Mouse (Mus musculus): ENCODE results near the gene Cysrt1. TPM values are rescaled to one million over a fixed set of nuclear protein-coding genes. Genes with fewer than 3 reads are reported as not detected.

Cysrt1 gene
- polyA plus RNA-seq, 1 experiment, result not detected

GRCm38 (mm10) chr2:25211121-25211670, 31.1 kb downstream of the Cysrt1 start, which contains the start of gene Nelfb:
TSS of gene Nelfb (minus strand) at chr2:25211489.
- H3K4me3 ChIP-seq (ENCODE audit: insufficient read depth, low read depth, low read length), result peak within 1 kb of the TSS; percentile 84
- peaks cover 11% of the 10 kb centered on the region for H3K4me1 ChIP-seq (ENCODE audit: control insufficient read depth, insufficient read depth, low read length)
- WGBS, result 1% methylated on average over 42 of the region's 44 CpGs
- H3K27ac ChIP-seq (ENCODE audit: insufficient read depth, low read depth, low read length), result peak within 1 kb of the TSS; percentile 66
- TF ChIP-seq CTCF (IDR thresholded peaks at IDR 0.05; ENCODE audit: insufficient read depth, low read depth, low read length) (no peak), POLR2A (IDR thresholded peaks at IDR 0.05; ENCODE audit: insufficient read depth, low read depth, low read length) (peak; percentile 49)

GRCm38 (mm10) chr2:25210686-25211085, 31.6 kb downstream of the Cysrt1 start:
- peaks cover 11% of the 10 kb centered on the region for H3K4me1 ChIP-seq (ENCODE audit: control insufficient read depth, insufficient read depth, low read length)
- TF ChIP-seq CTCF (IDR thresholded peaks at IDR 0.05; ENCODE audit: insufficient read depth, low read depth, low read length), result no peak
- no peak for TF ChIP-seq POLR2A (IDR thresholded peaks at IDR 0.05; ENCODE audit: insufficient read depth, low read depth, low read length)
- H3K4me3 ChIP-seq (ENCODE audit: insufficient read depth, low read depth, low read length), result peak overlapping the region; percentile 84
- under 1% methylated on average over 24 of the region's 24 CpGs for WGBS
- H3K27ac ChIP-seq (ENCODE audit: insufficient read depth, low read depth, low read length), result peak overlapping the region; percentile 66

DNA sequence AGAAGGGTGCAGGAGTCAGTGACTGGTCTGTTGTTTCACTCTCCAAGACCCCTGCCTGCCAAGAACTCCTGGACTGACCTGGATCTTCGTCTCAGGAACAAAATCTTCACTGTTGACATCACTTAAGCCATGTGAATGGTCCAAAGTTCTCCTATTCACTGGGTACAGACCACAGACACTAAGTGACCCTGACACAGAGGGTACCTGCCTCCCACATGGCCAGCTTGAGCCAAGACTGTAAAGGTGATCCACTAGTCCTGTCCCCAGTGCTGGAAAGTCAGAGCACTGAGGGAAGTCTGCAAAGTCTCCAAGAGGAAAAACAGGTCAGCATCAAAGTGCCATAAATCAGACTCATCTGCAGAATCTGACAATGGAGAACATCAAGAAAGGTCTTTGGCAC, 34.7 kb downstream of the Cysrt1 start:
- H3K27ac ChIP-seq (ENCODE audit: insufficient read depth, low read depth, low read length), result no peak overlapping the region
- H3K4me3 ChIP-seq (ENCODE audit: insufficient read depth, low read depth, low read length), result no peak overlapping the region
- H3K4me1 ChIP-seq (ENCODE audit: control insufficient read depth, insufficient read depth, low read length), result peaks cover 11% of the 10 kb centered on the region
- 41% methylated on average over 1 of the region's 1 CpGs for WGBS
- TF ChIP-seq POLR2A (IDR thresholded peaks at IDR 0.05; ENCODE audit: insufficient read depth, low read depth, low read length), result no peak
- TF ChIP-seq CTCF (IDR thresholded peaks at IDR 0.05; ENCODE audit: insufficient read depth, low read depth, low read length), result no peak

DNA sequence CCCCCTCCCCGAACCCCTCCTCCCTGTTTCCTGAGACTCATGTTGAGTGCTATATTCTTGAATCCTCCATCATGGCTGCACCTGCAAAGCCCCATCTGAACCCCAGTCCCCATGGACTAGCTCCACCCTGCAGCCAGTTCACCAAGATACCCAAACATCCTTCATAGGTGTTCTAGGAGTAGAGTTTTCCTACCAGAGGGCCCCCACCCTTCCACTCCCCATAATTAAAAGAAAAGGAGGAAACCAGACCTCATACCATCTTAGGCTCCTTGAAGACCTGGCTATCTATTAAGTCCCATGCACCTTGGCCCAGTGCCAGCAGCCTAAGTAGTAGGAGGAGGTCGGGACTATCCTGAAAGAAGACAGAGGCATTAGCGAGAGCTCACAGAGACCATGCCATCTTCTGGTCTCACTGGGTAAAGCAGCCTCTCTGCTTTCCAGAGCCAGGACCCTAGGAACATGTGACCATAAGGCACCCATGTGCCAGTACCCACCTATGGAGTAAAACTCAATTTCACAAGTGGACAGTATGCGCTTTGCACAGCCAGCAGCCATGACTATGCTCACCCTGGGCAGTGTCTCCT, 38.5 kb downstream of the Cysrt1 start:
- 51% methylated on average over 4 of the region's 4 CpGs for WGBS

DNA sequence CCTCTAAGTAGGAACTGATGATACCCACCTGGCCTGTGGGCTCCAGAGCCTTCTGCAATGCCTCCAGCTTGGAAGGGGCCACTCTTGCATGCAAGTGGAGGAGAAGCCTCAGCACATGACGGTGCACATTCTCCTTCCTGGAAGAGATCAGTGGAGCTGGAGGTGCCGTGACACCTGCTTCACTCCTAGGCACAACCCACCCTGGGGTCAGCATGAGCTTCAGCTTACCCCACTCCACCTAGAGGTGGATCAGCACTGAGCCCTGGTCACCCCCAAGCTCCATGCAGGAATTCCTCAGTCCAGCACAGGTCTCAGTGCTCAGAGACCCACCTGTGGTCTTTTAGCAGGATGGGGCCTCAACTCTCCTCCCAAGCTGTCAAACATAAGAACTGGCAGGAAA, 41.6 kb downstream of the Cysrt1 start:
- Histone ChIP-seq H3K4me1 (ENCODE audit: control insufficient read depth, insufficient read depth, low read length) (no peaks in the 10 kb centered on the region), H3K4me3 (ENCODE audit: insufficient read depth, low read depth, low read length) (no peak overlapping the region), H3K27ac (ENCODE audit: insufficient read depth, low read depth, low read length) (no peak overlapping the region)
- TF ChIP-seq CTCF (IDR thresholded peaks at IDR 0.05; ENCODE audit: insufficient read depth, low read depth, low read length) (no peak), POLR2A (IDR thresholded peaks at IDR 0.05; ENCODE audit: insufficient read depth, low read depth, low read length) (no peak)
- WGBS, result 91% methylated on average over 2 of the region's 2 CpGs

More for the DNA sequence above, 38.5 kb downstream of the Cysrt1 start:
- TF ChIP-seq POLR2A (IDR thresholded peaks at IDR 0.05; ENCODE audit: insufficient read depth, low read depth, low read length), result no peak
- no peak for TF ChIP-seq CTCF (IDR thresholded peaks at IDR 0.05; ENCODE audit: insufficient read depth, low read depth, low read length)
- Histone ChIP-seq H3K4me1 (ENCODE audit: control insufficient read depth, insufficient read depth, low read length) (0 out of 2 replicates have a peak, but pooled peaks cover 2% of the 10 kb centered on the region), H3K27ac (ENCODE audit: insufficient read depth, low read depth, low read length) (no peak overlapping the region), H3K4me3 (ENCODE audit: insufficient read depth, low read depth, low read length) (no peak overlapping the region)

GRCm38 (mm10) chr2:25197946-25198345, 44.3 kb downstream of the Cysrt1 start:
- H3K27ac ChIP-seq (ENCODE audit: insufficient read depth, low read depth, low read length), result no peak overlapping the region

GRCm38 (mm10) chr2:25197191-25197590, 45.1 kb downstream of the Cysrt1 start:
- Histone ChIP-seq H3K4me1 (ENCODE audit: control insufficient read depth, insufficient read depth, low read length) (peaks cover 5% of the 10 kb centered on the region), H3K4me3 (ENCODE audit: insufficient read depth, low read depth, low read length) (no peak overlapping the region), H3K27ac (ENCODE audit: insufficient read depth, low read depth, low read length) (no peak overlapping the region)
- WGBS, result 45% methylated on average over 2 of the region's 2 CpGs
- TF ChIP-seq POLR2A (IDR thresholded peaks at IDR 0.05; ENCODE audit: insufficient read depth, low read depth, low read length), result no peak
- no peak for TF ChIP-seq CTCF (IDR thresholded peaks at IDR 0.05; ENCODE audit: insufficient read depth, low read depth, low read length)

More at GRCm38 (mm10) chr2:25197946-25198345, 44.3 kb downstream of the Cysrt1 start:
- Histone ChIP-seq H3K4me3 (ENCODE audit: insufficient read depth, low read depth, low read length) (no peak overlapping the region), H3K4me1 (ENCODE audit: control insufficient read depth, insufficient read depth, low read length) (peaks cover 5% of the 10 kb centered on the region)
- no peak for TF ChIP-seq CTCF (IDR thresholded peaks at IDR 0.05; ENCODE audit: insufficient read depth, low read depth, low read length)

DNA sequence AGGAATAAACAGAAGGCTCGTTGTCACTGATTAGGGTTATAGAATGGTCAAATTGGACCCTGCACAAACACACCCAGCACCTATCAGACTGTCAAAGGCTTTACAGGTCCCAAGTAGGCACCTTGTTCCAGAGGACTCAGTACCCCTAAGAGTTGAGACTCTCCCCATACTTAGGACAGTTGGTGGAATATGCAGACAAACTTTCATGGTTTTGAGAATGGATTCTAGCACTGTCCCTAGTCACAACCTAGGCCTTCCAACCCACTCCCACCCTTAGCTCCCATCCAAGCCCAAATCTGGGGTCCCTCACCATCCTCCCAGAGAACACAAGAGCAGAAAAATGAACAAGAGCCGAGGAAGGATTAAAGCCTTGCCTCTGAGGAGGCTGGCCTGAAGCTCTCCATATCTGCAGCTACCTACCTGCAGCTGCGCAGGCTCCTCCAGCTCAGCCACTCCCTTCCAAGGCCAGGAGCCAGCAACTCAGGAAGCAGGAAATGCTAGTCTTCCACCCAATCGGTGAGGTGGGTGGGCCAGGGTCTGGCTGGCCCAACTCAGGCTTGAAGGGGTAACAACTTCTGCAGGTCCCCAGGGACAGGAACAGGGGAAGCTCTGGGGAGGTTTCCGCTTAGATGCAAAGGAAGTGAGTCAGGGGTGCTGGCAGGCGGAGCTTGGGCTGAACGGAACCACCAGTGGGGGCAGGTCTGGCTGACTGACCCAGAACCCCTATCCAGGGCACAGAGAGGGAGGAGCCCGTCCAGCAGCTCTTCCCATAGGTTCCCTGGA, 45.9 kb downstream of the Cysrt1 start, which contains the start of gene Tor4a:
Gene Tor4a (minus strand): TSS at position 715 of the 783 bp plus-strand sequence.
- Histone ChIP-seq H3K4me3 (ENCODE audit: insufficient read depth, low read depth, low read length) (peak within 1 kb of the TSS; percentile 12; the same call in 1 of the 2 replicates), H3K27ac (ENCODE audit: insufficient read depth, low read depth, low read length) (no peak within 1 kb of the TSS; the same call in 1 of the 2 replicates), H3K4me1 (ENCODE audit: control insufficient read depth, insufficient read depth, low read length) (peaks cover 5% of the 10 kb centered on the region)
- no peak for TF ChIP-seq POLR2A (IDR thresholded peaks at IDR 0.05; ENCODE audit: insufficient read depth, low read depth, low read length)
- TF ChIP-seq CTCF (IDR thresholded peaks at IDR 0.05; ENCODE audit: insufficient read depth, low read depth, low read length), result no peak
- WGBS, result 37% methylated on average over 8 of the region's 8 CpGs
